Mouse (Mus musculus) ES-Bruce4 (cell line): ENCODE data around the gene Rps6ka5. TPM values are rescaled to one million over a fixed set of nuclear protein-coding genes. Genes with fewer than 3 reads are reported as not detected.

Experiments
- H3K27ac ChIP-seq: 2 replicates; pipeline ENCODE4 v1.5.1; 2012; ENCODE audit warnings: low read length, inconsistent platforms; ENCODE audit not compliant: insufficient read depth
- H3K27me3 ChIP-seq: 2 replicates; pipeline ENCODE4 v1.6.1; 2012; ENCODE audit warnings: mild to moderate bottlenecking, low read length, inconsistent platforms; ENCODE audit not compliant: control insufficient read depth, poor library complexity, insufficient read depth, severe bottlenecking
- H3K36me3 ChIP-seq: 2 replicates; pipeline ENCODE4 v1.6.1; 2012; ENCODE audit warnings: inconsistent platforms, mild to moderate bottlenecking, low read length, moderate library complexity; ENCODE audit not compliant: control insufficient read depth, poor library complexity, insufficient read depth, severe bottlenecking
- H3K4me1 ChIP-seq: one replicate; pipeline ENCODE4 v1.8.1; 2011; ENCODE audit warnings: low read length; ENCODE audit not compliant: control insufficient read depth, insufficient read depth
- H3K4me3 ChIP-seq: 2 replicates; pipeline ENCODE4 v1.5.1; 2011; ENCODE audit warnings: low read depth, mild to moderate bottlenecking, low read length
- H3K9ac ChIP-seq: 2 replicates; pipeline ENCODE4 v1.6.1; 2012; ENCODE audit warnings: low read depth, mild to moderate bottlenecking, inconsistent platforms; ENCODE audit not compliant: poor library complexity, severe bottlenecking
- H3K9me3 ChIP-seq: replicated peaks from 2 replicates; pipeline ENCODE4 v1.6.1; 2012; ENCODE audit warnings: mild to moderate bottlenecking, low read length, inconsistent platforms; ENCODE audit not compliant: control insufficient read depth, poor library complexity, insufficient read depth, severe bottlenecking
- CTCF ChIP-seq: IDR thresholded peaks from one replicate; pipeline ENCODE4 v1.8.1; 2011; ENCODE audit warnings: low read depth, low read length
- EP300 ChIP-seq: IDR thresholded peaks from 2 replicates; pipeline ENCODE4 v1.6.1; 2011; ENCODE audit warnings: low read depth, low read length; ENCODE audit not compliant: insufficient read depth
- POLR2A ChIP-seq: IDR thresholded peaks from one replicate; pipeline ENCODE4 v1.8.1; 2011; ENCODE audit warnings: low read length; ENCODE audit not compliant: insufficient read depth
- polyA plus RNA-seq: library from polyadenylated mRNA; stranded (reverse); fragments of >200 nt; gene quantifications from 2 replicates; pipeline ENCODE4 v1.2.4, GENCODE M21; 2011; ENCODE audit warnings: low read depth; ENCODE audit not compliant: missing spikeins, insufficient read depth, insufficient read length

Gene Rps6ka5
- polyA plus RNA-seq, 1 experiment, result 13.2 TPM

GRCm38 (mm10) chr12:100629126-100629920, 97.5 kb downstream of the Rps6ka5 start:
- Histone ChIP-seq H3K27me3 (no peaks in the 10 kb centered on the region), H3K27ac (no peak overlapping the region), H3K9ac (no peak overlapping the region), H3K4me3 (no peak overlapping the region), H3K4me1 (no peaks in the 10 kb centered on the region), H3K9me3 (no peaks in the 10 kb centered on the region), H3K36me3 (no peaks in the 10 kb centered on the region)
- TF ChIP-seq EP300 (no peak), POLR2A (no peak), CTCF (no peak)

GRCm38 (mm10) chr12:100626991-100627677, 99.6 kb downstream of the Rps6ka5 start:
- no peak overlapping the region for H3K4me3 ChIP-seq
- no peak overlapping the region for H3K27ac ChIP-seq
- no peaks in the 10 kb centered on the region for H3K4me1 ChIP-seq
- no peaks in the 10 kb centered on the region for H3K9me3 ChIP-seq
- H3K36me3 ChIP-seq, result no peaks in the 10 kb centered on the region
- TF ChIP-seq EP300 (no peak), CTCF (no peak), POLR2A (no peak)
- no peaks in the 10 kb centered on the region for H3K27me3 ChIP-seq
- H3K9ac ChIP-seq, result no peak overlapping the region

- Histone ChIP-seq H3K9me3 (no peaks in the 10 kb centered on the region), H3K27me3 (no peaks in the 10 kb centered on the region), H3K4me1 (no peaks in the 10 kb centered on the region), H3K9ac (no peak overlapping the region), H3K27ac (no peak overlapping the region), H3K36me3 (no peaks in the 10 kb centered on the region), H3K4me3 (no peak overlapping the region)
- TF ChIP-seq CTCF (no peak), POLR2A (no peak), EP300 (no peak)
Measured at GRCm38 (mm10) chr12:100626273-100626990, 100.4 kb downstream of the Rps6ka5 start.

GRCm38 (mm10) chr12:100624854-100625447, 101.8 kb downstream of the Rps6ka5 start:
- no peaks in the 10 kb centered on the region for H3K9me3 ChIP-seq
- no peaks in the 10 kb centered on the region for H3K4me1 ChIP-seq
- H3K9ac ChIP-seq, result no peak overlapping the region
- no peaks in the 10 kb centered on the region for H3K36me3 ChIP-seq
- TF ChIP-seq POLR2A (no peak), EP300 (no peak), CTCF (no peak)
- no peaks in the 10 kb centered on the region for H3K27me3 ChIP-seq
- no peak overlapping the region for H3K27ac ChIP-seq
- no peak overlapping the region for H3K4me3 ChIP-seq

- no peaks in the 10 kb centered on the region for H3K27me3 ChIP-seq
- no peak overlapping the region for H3K27ac ChIP-seq
- H3K36me3 ChIP-seq, result no peaks in the 10 kb centered on the region
- TF ChIP-seq POLR2A (no peak), CTCF (no peak), EP300 (no peak)
- H3K4me1 ChIP-seq, result no peaks in the 10 kb centered on the region
- H3K9ac ChIP-seq, result no peak overlapping the region
- no peaks in the 10 kb centered on the region for H3K9me3 ChIP-seq
- H3K4me3 ChIP-seq, result no peak overlapping the region
Measured at GRCm38 (mm10) chr12:100615251-100615650, 111.5 kb downstream of the Rps6ka5 start.

GRCm38 (mm10) chr12:100613878-100614277, 112.9 kb downstream of the Rps6ka5 start:
- Histone ChIP-seq H3K4me3 (no peak overlapping the region), H3K27ac (no peak overlapping the region), H3K9me3 (no peaks in the 10 kb centered on the region), H3K36me3 (no peaks in the 10 kb centered on the region), H3K27me3 (no peaks in the 10 kb centered on the region), H3K4me1 (no peaks in the 10 kb centered on the region), H3K9ac (no peak overlapping the region)
- TF ChIP-seq POLR2A (no peak), EP300 (no peak), CTCF (no peak)
